Mouse (Mus musculus): Measurements from ENCODE around the gene Nlrp4f. TPM values are rescaled to one million over a fixed set of nuclear protein-coding genes. Genes with fewer than 3 reads are reported as not detected.

Gene Nlrp4f
- not detected in 2 replicates for polyA plus RNA-seq (2014; fragmentation: Nextera tagmentation; extraction: Ambion mirVana)

DNA sequence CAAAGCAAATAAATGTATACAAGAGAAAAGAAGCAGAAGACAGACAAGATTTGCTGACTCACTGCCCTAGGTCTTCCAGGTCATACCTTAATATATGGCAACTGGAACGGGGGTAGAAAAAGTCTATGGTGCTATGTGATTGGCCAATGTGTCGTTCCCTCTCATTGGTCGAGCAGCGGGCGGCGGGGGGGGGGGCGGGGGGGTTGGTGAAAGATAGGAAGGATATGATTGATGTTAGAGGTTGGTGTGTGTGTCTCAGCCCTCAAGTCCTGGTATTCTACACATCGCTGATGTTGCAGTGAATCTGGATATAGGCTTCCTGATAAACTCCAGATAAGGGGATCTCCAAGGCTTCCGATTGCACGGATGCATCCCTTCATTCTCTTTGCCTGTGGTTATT lies at the start of gene Nlrp4f:
TSS of gene Nlrp4f (minus strand) at position 101 of the 400 bp plus-strand sequence.
- Histone ChIP-seq H3K27ac (ENCODE audit: low read depth) (no peak within 1 kb of the TSS), H3K4me2 (no peak within 1 kb of the TSS), H3K9me3 (ENCODE audit: low read depth, low read length) (no peaks in the 10 kb centered on the region; the same call in 1 of the 2 replicates), H3K4me1 (ENCODE audit: insufficient read depth) (no peaks in the 10 kb centered on the region), H3K36me3 (ENCODE audit: insufficient read depth) (no peaks in the 10 kb centered on the region), H3K9ac (no peak within 1 kb of the TSS), H3K27me3 (ENCODE audit: insufficient read depth, low read length) (no peaks in the 10 kb centered on the region), H3K4me3 (ENCODE audit: low read depth, low read length) (no peak within 1 kb of the TSS)
- no peak for TF ChIP-seq CTCF (IDR thresholded peaks at IDR 0.05; ENCODE audit: low read depth)
- no peak for ATAC-seq (ENCODE audit: insufficient read depth)
- no peak for DNase-seq
- WGBS: 76% methylated on average over 10 of the region's 10 CpGs

DNA sequence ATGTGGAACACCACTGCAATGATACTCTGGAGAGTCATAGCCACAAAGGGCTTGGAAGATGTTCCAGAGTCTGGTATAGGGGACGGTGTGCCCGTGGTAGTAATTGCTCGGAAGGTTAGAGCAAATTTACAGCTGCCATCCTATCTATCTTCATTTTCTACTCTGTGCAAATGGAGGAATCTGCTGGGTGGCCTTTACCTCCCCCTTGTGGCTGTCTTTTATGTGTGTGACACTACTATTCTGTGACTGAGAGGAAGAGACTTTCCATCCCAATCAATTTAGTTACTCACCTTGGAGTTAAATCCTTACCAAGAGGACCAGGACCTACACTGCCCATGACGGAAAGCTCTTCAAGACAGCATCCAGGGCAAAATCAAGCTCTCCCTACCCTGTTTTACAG lies 37.5 kb upstream of the Nlrp4f start:
- Histone ChIP-seq H3K36me3 (ENCODE audit: insufficient read depth) (0 out of 2 replicates have a peak, but pooled peaks cover 3% of the 10 kb centered on the region), H3K9me3 (ENCODE audit: low read depth, low read length) (peaks cover 9% of the 10 kb centered on the region; the same call in 1 of the 2 replicates), H3K4me1 (ENCODE audit: insufficient read depth) (peaks cover 3% of the 10 kb centered on the region; the same call in 1 of the 2 replicates), H3K4me3 (ENCODE audit: low read depth, low read length) (no peak overlapping the region), H3K4me2 (no peak overlapping the region), H3K27me3 (ENCODE audit: insufficient read depth, low read length) (no peaks in the 10 kb centered on the region), H3K27ac (ENCODE audit: low read depth) (no peak overlapping the region), H3K9ac (no peak overlapping the region)
- no peak for ATAC-seq (ENCODE audit: insufficient read depth)
- 95% methylated on average over 4 of the region's 4 CpGs for WGBS
- no peak for DNase-seq
- peak; percentile 18; the same call in 1 of the 2 replicates for TF ChIP-seq CTCF (IDR thresholded peaks at IDR 0.05; ENCODE audit: low read depth)

DNA sequence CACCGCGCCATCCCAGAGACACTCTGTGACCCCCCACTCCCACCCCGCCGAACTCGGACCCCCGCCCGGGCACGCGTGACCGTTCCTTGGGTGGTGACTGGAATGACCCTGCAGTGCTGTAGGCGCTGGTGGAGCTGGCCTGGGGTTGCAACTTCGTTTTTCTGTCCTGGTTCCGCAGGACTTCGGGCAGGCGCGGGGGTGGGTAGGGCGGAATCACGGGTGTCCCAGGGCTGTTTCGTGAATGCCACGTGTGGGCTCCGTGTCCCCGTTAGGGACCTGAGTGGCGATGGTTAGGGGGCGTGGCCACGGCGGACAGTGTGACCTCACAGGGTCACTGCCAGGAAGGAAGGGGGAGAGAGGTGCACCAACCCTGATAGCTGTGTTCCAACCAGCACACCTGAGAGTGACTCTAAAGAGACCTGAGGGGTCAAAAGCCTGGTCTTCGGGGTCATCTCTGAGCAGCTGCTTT lies 36.6 kb upstream of the Nlrp4f start:
- DNase-seq (no peak), ATAC-seq (ENCODE audit: insufficient read depth) (no peak)
- TF ChIP-seq CTCF (IDR thresholded peaks at IDR 0.05; ENCODE audit: low read depth): no peak
- Histone ChIP-seq H3K4me3 (ENCODE audit: low read depth, low read length) (peak overlapping the region; percentile 72), H3K36me3 (ENCODE audit: insufficient read depth) (no peaks in the 10 kb centered on the region), H3K9me3 (ENCODE audit: low read depth, low read length) (peaks cover under 1% of the 10 kb centered on the region; the same call in 1 of the 2 replicates), H3K27me3 (ENCODE audit: insufficient read depth, low read length) (no peaks in the 10 kb centered on the region), H3K27ac (ENCODE audit: low read depth) (no peak overlapping the region), H3K4me1 (ENCODE audit: insufficient read depth) (peaks cover 3% of the 10 kb centered on the region; the same call in 1 of the 2 replicates), H3K9ac (peak overlapping the region; percentile 68), H3K4me2 (peak overlapping the region; percentile 93)
- 30% methylated on average over 27 of the region's 27 CpGs for WGBS

GRCm38 (mm10) chr13:65241627-65242318 lies 36.0 kb upstream of the Nlrp4f start:
- no peaks in the 10 kb centered on the region for H3K36me3 ChIP-seq (ENCODE audit: insufficient read depth)
- WGBS: 3% methylated on average over 51 of the region's 51 CpGs
- DNase-seq (no peak), ATAC-seq (ENCODE audit: insufficient read depth) (no peak; the same call in 1 of the 2 replicates)
- peak overlapping the region; percentile 93 for H3K27ac ChIP-seq (ENCODE audit: low read depth)
- H3K4me2 ChIP-seq: peak overlapping the region; percentile 93
- no peak for TF ChIP-seq CTCF (IDR thresholded peaks at IDR 0.05; ENCODE audit: low read depth)
- H3K4me3 ChIP-seq (ENCODE audit: low read depth, low read length): peak overlapping the region; percentile 72
- no peaks in the 10 kb centered on the region for H3K27me3 ChIP-seq (ENCODE audit: insufficient read depth, low read length)
- peak overlapping the region; percentile 68 for H3K9ac ChIP-seq
- peaks cover 3% of the 10 kb centered on the region; the same call in 1 of the 2 replicates for H3K4me1 ChIP-seq (ENCODE audit: insufficient read depth)
- H3K9me3 ChIP-seq (ENCODE audit: low read depth, low read length): no peaks in the 10 kb centered on the region; the same call in 1 of the 2 replicates

DNA sequence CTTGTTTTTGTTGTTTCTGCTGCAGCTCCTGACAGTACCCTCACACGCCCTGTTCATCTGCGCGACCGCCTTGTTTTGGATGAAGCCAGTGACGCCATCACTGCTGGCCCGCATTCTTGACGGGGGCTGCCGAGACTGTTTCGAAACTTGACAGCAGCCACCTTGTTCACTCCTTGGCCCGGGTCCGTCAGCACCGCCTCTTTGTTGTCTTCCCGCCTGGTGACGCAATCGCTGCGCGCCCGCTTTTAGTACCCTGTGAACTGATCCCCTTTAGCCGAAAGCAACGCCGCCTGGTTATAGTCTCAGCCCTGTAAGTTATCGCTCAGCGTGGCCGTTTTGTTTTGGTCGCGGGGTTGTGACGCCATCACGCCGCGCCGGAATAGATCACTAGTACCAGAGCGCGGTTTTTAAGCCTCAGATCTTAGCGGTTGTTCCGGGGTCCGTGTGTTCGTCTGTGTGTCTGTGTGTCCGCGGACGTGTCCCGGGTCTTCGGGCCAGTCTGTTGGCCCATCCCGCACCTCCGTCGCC lies 35.4 kb upstream of the Nlrp4f start:
- no peak for TF ChIP-seq CTCF (IDR thresholded peaks at IDR 0.05; ENCODE audit: low read depth)
- H3K4me3 ChIP-seq (ENCODE audit: low read depth, low read length): peak overlapping the region; percentile 72
- under 1% methylated on average over 45 of the region's 45 CpGs for WGBS
- no peaks in the 10 kb centered on the region for H3K27me3 ChIP-seq (ENCODE audit: insufficient read depth, low read length)
- DNase-seq (peak; percentile 96), ATAC-seq (ENCODE audit: insufficient read depth) (peak; percentile 90)
- H3K9ac ChIP-seq: peak overlapping the region; percentile 68
- no peaks in the 10 kb centered on the region; the same call in 1 of the 2 replicates for H3K9me3 ChIP-seq (ENCODE audit: low read depth, low read length)
- peak overlapping the region; percentile 93 for H3K27ac ChIP-seq (ENCODE audit: low read depth)
- peaks cover 3% of the 10 kb centered on the region; the same call in 1 of the 2 replicates for H3K4me1 ChIP-seq (ENCODE audit: insufficient read depth)
- H3K36me3 ChIP-seq (ENCODE audit: insufficient read depth): no peaks in the 10 kb centered on the region
- peak overlapping the region; percentile 93 for H3K4me2 ChIP-seq

- DNase-seq: peak; percentile 98
- H3K36me3 ChIP-seq (ENCODE audit: insufficient read depth): no peaks in the 10 kb centered on the region
- peak overlapping the region; percentile 93 for H3K27ac ChIP-seq (ENCODE audit: low read depth)
- no peaks in the 10 kb centered on the region; the same call in 1 of the 2 replicates for H3K9me3 ChIP-seq (ENCODE audit: low read depth, low read length)
- peak overlapping the region; percentile 68 for H3K9ac ChIP-seq
- H3K4me1 ChIP-seq (ENCODE audit: insufficient read depth): peaks cover 3% of the 10 kb centered on the region; the same call in 1 of the 2 replicates
- no peak for TF ChIP-seq CTCF (IDR thresholded peaks at IDR 0.05; ENCODE audit: low read depth)
- peak overlapping the region; percentile 93 for H3K4me2 ChIP-seq
- peak; percentile 95 for ATAC-seq (ENCODE audit: insufficient read depth)
- H3K4me3 ChIP-seq (ENCODE audit: low read depth, low read length): peak overlapping the region; percentile 72
- WGBS: 1% methylated on average over 28 of the region's 28 CpGs
- no peaks in the 10 kb centered on the region for H3K27me3 ChIP-seq (ENCODE audit: insufficient read depth, low read length)
These were observed 34.8 kb upstream of the Nlrp4f start for GRCm38 (mm10) chr13:65240509-65241098.
